Mouse (Mus musculus): ENCODE data around the gene Celf2. TPM values are rescaled to one million over a fixed set of nuclear protein-coding genes. Genes with fewer than 3 reads are reported as not detected.

Celf2 gene
- polyA plus RNA-seq, 1 experiment from 2014 or later, result 52.6 TPM

- no peak overlapping the region for H3K9ac ChIP-seq (ENCODE audit: low read length)
- H3K27me3 ChIP-seq (ENCODE audit: control insufficient read depth, insufficient read depth, low read length), result no peaks in the 10 kb centered on the region
- ATAC-seq (ENCODE audit: insufficient read depth, low FRiP score), result no peak
- no peak overlapping the region for H3K4me3 ChIP-seq (replicated peaks; ENCODE audit: low read length)
- H3K36me3 ChIP-seq (ENCODE audit: control insufficient read depth, insufficient read depth, low read length), result no peaks in the 10 kb centered on the region
- no peak overlapping the region for H3K27ac ChIP-seq (ENCODE audit: low read length)
- H3K4me1 ChIP-seq (ENCODE audit: control insufficient read depth, insufficient read depth, low read length), result no peaks in the 10 kb centered on the region
- 77% methylated on average over 2 of the region's 2 CpGs for WGBS
- H3K9me3 ChIP-seq (replicated peaks; ENCODE audit: control insufficient read depth, low read length), result no peaks in the 10 kb centered on the region
- no peak overlapping the region for H3K4me2 ChIP-seq (ENCODE audit: low read depth, low read length)
Measured at GRCm38 (mm10) chr2:6893597-6893996, 615.8 kb downstream of the Celf2 start.

- no peaks in the 10 kb centered on the region for H3K27me3 ChIP-seq (ENCODE audit: control insufficient read depth, insufficient read depth, low read length)
- no peaks in the 10 kb centered on the region for H3K36me3 ChIP-seq (ENCODE audit: control insufficient read depth, insufficient read depth, low read length)
- H3K27ac ChIP-seq (ENCODE audit: low read length), result no peak overlapping the region
- no peaks in the 10 kb centered on the region for H3K4me1 ChIP-seq (ENCODE audit: control insufficient read depth, insufficient read depth, low read length)
- WGBS, result 63% methylated on average over 3 of the region's 3 CpGs
- no peak overlapping the region for H3K4me2 ChIP-seq (ENCODE audit: low read depth, low read length)
- no peak overlapping the region for H3K9ac ChIP-seq (ENCODE audit: low read length)
- no peaks in the 10 kb centered on the region for H3K9me3 ChIP-seq (replicated peaks; ENCODE audit: control insufficient read depth, low read length)
- H3K4me3 ChIP-seq (replicated peaks; ENCODE audit: low read length), result no peak overlapping the region
- no peak for ATAC-seq (ENCODE audit: insufficient read depth, low FRiP score)
Measured at GRCm38 (mm10) chr2:6893095-6893494, 616.3 kb downstream of the Celf2 start.

- Histone ChIP-seq H3K4me3 (replicated peaks; ENCODE audit: low read length) (no peak overlapping the region), H3K4me2 (ENCODE audit: low read depth, low read length) (no peak overlapping the region), H3K4me1 (ENCODE audit: control insufficient read depth, insufficient read depth, low read length) (no peaks in the 10 kb centered on the region), H3K36me3 (ENCODE audit: control insufficient read depth, insufficient read depth, low read length) (no peaks in the 10 kb centered on the region), H3K27ac (ENCODE audit: low read length) (no peak overlapping the region), H3K27me3 (ENCODE audit: control insufficient read depth, insufficient read depth, low read length) (no peaks in the 10 kb centered on the region), H3K9ac (ENCODE audit: low read length) (no peak overlapping the region), H3K9me3 (replicated peaks; ENCODE audit: control insufficient read depth, low read length) (no peaks in the 10 kb centered on the region)
- 55% methylated on average over 8 of the region's 8 CpGs for WGBS
- ATAC-seq (ENCODE audit: insufficient read depth, low FRiP score), result no peak
Measured at GRCm38 (mm10) chr2:6884796-6885711, 624.3 kb downstream of the Celf2 start.

GRCm38 (mm10) chr2:6883996-6884795 is 625.2 kb downstream of the Celf2 start:
- Histone ChIP-seq H3K27ac (ENCODE audit: low read length) (no peak overlapping the region), H3K4me2 (ENCODE audit: low read depth, low read length) (no peak overlapping the region), H3K4me1 (ENCODE audit: control insufficient read depth, insufficient read depth, low read length) (no peaks in the 10 kb centered on the region), H3K9ac (ENCODE audit: low read length) (no peak overlapping the region), H3K27me3 (ENCODE audit: control insufficient read depth, insufficient read depth, low read length) (no peaks in the 10 kb centered on the region), H3K4me3 (replicated peaks; ENCODE audit: low read length) (no peak overlapping the region), H3K36me3 (ENCODE audit: control insufficient read depth, insufficient read depth, low read length) (no peaks in the 10 kb centered on the region), H3K9me3 (replicated peaks; ENCODE audit: control insufficient read depth, low read length) (no peaks in the 10 kb centered on the region)
- no peak for ATAC-seq (ENCODE audit: insufficient read depth, low FRiP score)
- 71% methylated on average over 13 of the region's 13 CpGs for WGBS

- ATAC-seq (ENCODE audit: insufficient read depth, low FRiP score), result no peak
- no peaks in the 10 kb centered on the region for H3K9me3 ChIP-seq (replicated peaks; ENCODE audit: control insufficient read depth, low read length)
- no peaks in the 10 kb centered on the region for H3K4me1 ChIP-seq (ENCODE audit: control insufficient read depth, insufficient read depth, low read length)
- no peaks in the 10 kb centered on the region for H3K27me3 ChIP-seq (ENCODE audit: control insufficient read depth, insufficient read depth, low read length)
- no peak overlapping the region for H3K9ac ChIP-seq (ENCODE audit: low read length)
- no peak overlapping the region for H3K4me3 ChIP-seq (replicated peaks; ENCODE audit: low read length)
- H3K27ac ChIP-seq (ENCODE audit: low read length), result no peak overlapping the region
- H3K36me3 ChIP-seq (ENCODE audit: control insufficient read depth, insufficient read depth, low read length), result no peaks in the 10 kb centered on the region
- H3K4me2 ChIP-seq (ENCODE audit: low read depth, low read length), result no peak overlapping the region
- WGBS, result 85% methylated on average over 6 of the region's 6 CpGs
Measured at GRCm38 (mm10) chr2:6882236-6882885, 627.0 kb downstream of the Celf2 start.

- ATAC-seq (ENCODE audit: insufficient read depth, low FRiP score), result no peak
- H3K36me3 ChIP-seq (ENCODE audit: control insufficient read depth, insufficient read depth, low read length), result no peaks in the 10 kb centered on the region
- no peak overlapping the region for H3K27ac ChIP-seq (ENCODE audit: low read length)
- no peaks in the 10 kb centered on the region for H3K9me3 ChIP-seq (replicated peaks; ENCODE audit: control insufficient read depth, low read length)
- no peaks in the 10 kb centered on the region for H3K27me3 ChIP-seq (ENCODE audit: control insufficient read depth, insufficient read depth, low read length)
- 93% methylated on average over 6 of the region's 6 CpGs for WGBS
- H3K9ac ChIP-seq (ENCODE audit: low read length), result no peak overlapping the region
- H3K4me2 ChIP-seq (ENCODE audit: low read depth, low read length), result no peak overlapping the region
- H3K4me1 ChIP-seq (ENCODE audit: control insufficient read depth, insufficient read depth, low read length), result no peaks in the 10 kb centered on the region
- no peak overlapping the region for H3K4me3 ChIP-seq (replicated peaks; ENCODE audit: low read length)
Measured at GRCm38 (mm10) chr2:6880941-6881575, 628.3 kb downstream of the Celf2 start.

- no peaks in the 10 kb centered on the region for H3K9me3 ChIP-seq (replicated peaks; ENCODE audit: control insufficient read depth, low read length)
- no peak overlapping the region for H3K4me2 ChIP-seq (ENCODE audit: low read depth, low read length)
- 42% methylated on average over 5 of the region's 5 CpGs for WGBS
- no peaks in the 10 kb centered on the region for H3K27me3 ChIP-seq (ENCODE audit: control insufficient read depth, insufficient read depth, low read length)
- ATAC-seq (ENCODE audit: insufficient read depth, low FRiP score), result no peak
- no peak overlapping the region for H3K4me3 ChIP-seq (replicated peaks; ENCODE audit: low read length)
- peaks cover 4% of the 10 kb centered on the region; the same call in 1 of the 2 replicates for H3K4me1 ChIP-seq (ENCODE audit: control insufficient read depth, insufficient read depth, low read length)
- H3K9ac ChIP-seq (ENCODE audit: low read length), result no peak overlapping the region
- no peaks in the 10 kb centered on the region for H3K36me3 ChIP-seq (ENCODE audit: control insufficient read depth, insufficient read depth, low read length)
- no peak overlapping the region for H3K27ac ChIP-seq (ENCODE audit: low read length)
Measured at GRCm38 (mm10) chr2:6877094-6877493, 632.3 kb downstream of the Celf2 start.

- no peak for ATAC-seq (ENCODE audit: insufficient read depth, low FRiP score)
- WGBS, result 42% methylated on average over 5 of the region's 5 CpGs
- no peak overlapping the region for H3K4me2 ChIP-seq (ENCODE audit: low read depth, low read length)
Measured at GRCm38 (mm10) chr2:6876547-6876946, 632.8 kb downstream of the Celf2 start.

More at GRCm38 (mm10) chr2:6876547-6876946, 632.8 kb downstream of the Celf2 start:
- Histone ChIP-seq H3K4me3 (replicated peaks; ENCODE audit: low read length) (no peak overlapping the region), H3K36me3 (ENCODE audit: control insufficient read depth, insufficient read depth, low read length) (no peaks in the 10 kb centered on the region), H3K27ac (ENCODE audit: low read length) (no peak overlapping the region), H3K27me3 (ENCODE audit: control insufficient read depth, insufficient read depth, low read length) (no peaks in the 10 kb centered on the region), H3K9ac (ENCODE audit: low read length) (no peak overlapping the region), H3K9me3 (replicated peaks; ENCODE audit: control insufficient read depth, low read length) (no peaks in the 10 kb centered on the region), H3K4me1 (ENCODE audit: control insufficient read depth, insufficient read depth, low read length) (peaks cover 4% of the 10 kb centered on the region; the same call in 1 of the 2 replicates)
